Mouse (Mus musculus) MEL (cell line): ENCODE measurements at regions not wholly inside any gene's neighbourhood (a gene's known extent, or its start where the extent isn't known, plus 50 kb on each side); places are given as distances from the start of the nearest gene placed in this dataset.

Experiments
- DNase-seq: peaks from one replicate; pipeline ENCODE4 v3.0.0; 2011; ENCODE audit warnings: low read depth, low spot score
- H3K27ac ChIP-seq: 2 replicates; pipeline ENCODE4 v1.5.1; 2012; ENCODE audit warnings: low read depth, mild to moderate bottlenecking, control low read depth, low read length, moderate library complexity; ENCODE audit not compliant: control insufficient read depth
- H3K27me3 ChIP-seq, 2 experiments: fragments of 150-350 bp in 1 of 2; sonication (generic) in 1 of 2; 2 replicates each; pipeline ENCODE4 v1.6.1; 2012; ENCODE audit warnings: low read length in 2 of 2, mild to moderate bottlenecking in 2 of 2, improper control_type of control experiment in 1 of 2, moderate library complexity in 1 of 2; ENCODE audit not compliant: insufficient read depth in 2 of 2, control insufficient read depth in 1 of 2
- H3K36me3 ChIP-seq, 2 experiments: 2 replicates each; pipeline ENCODE4 v1.6.1; 2012 to 2014; ENCODE audit warnings: low read length in 2 of 2, improper control_type of control experiment in 1 of 2, inconsistent platforms in 1 of 2, mild to moderate bottlenecking in 1 of 2; ENCODE audit not compliant: insufficient read depth in 2 of 2, control insufficient read depth in 1 of 2
- H3K4me1 ChIP-seq, 2 experiments: fragments of 150-350 bp in 1 of 2; sonication (generic) in 1 of 2; 2 replicates each; pipeline ENCODE4 v1.6.1; 2012; ENCODE audit warnings: low read length in 2 of 2, improper control_type of control experiment in 1 of 2, mild to moderate bottlenecking in 1 of 2; ENCODE audit not compliant: insufficient read depth in 2 of 2, control insufficient read depth in 1 of 2
- H3K4me3 ChIP-seq, 2 experiments: fragments of 150-350 bp in 1 of 2; sonication (generic) in 1 of 2; 2 replicates each; pipeline ENCODE4 v1.5.1; 2012; ENCODE audit warnings: low read depth in 2 of 2, low read length in 2 of 2, mild to moderate bottlenecking in 2 of 2, moderate library complexity in 2 of 2, control low read depth in 1 of 2, improper control_type of control experiment in 1 of 2; ENCODE audit not compliant: control insufficient read depth in 1 of 2, insufficient read depth in 1 of 2
- H3K79me2 ChIP-seq: 2 replicates; pipeline ENCODE4 v1.6.1; 2012; ENCODE audit warnings: mild to moderate bottlenecking, low read length, moderate library complexity; ENCODE audit not compliant: control insufficient read depth, poor library complexity, insufficient read depth
- H3K9ac ChIP-seq: 2 replicates; pipeline ENCODE4 v1.6.1; 2012; ENCODE audit warnings: low read depth, mild to moderate bottlenecking, control low read depth, low read length, moderate library complexity; ENCODE audit not compliant: control insufficient read depth, poor library complexity, severe bottlenecking
- H3K9me3 ChIP-seq: fragments of 150-350 bp; sonication (generic); replicated peaks from 2 replicates; pipeline ENCODE4 v1.6.1; 2012; ENCODE audit warnings: mild to moderate bottlenecking, low read length, improper control_type of control experiment, moderate library complexity; ENCODE audit not compliant: insufficient read depth
- CHD1 ChIP-seq: IDR thresholded peaks from 2 replicates; pipeline ENCODE4 v1.6.1; 2012; ENCODE audit warnings: low read depth, mild to moderate bottlenecking, inconsistent platforms, low read length, improper control_type of control experiment
- CHD2 ChIP-seq: IDR thresholded peaks from 2 replicates; pipeline ENCODE4 v1.6.1; 2011; ENCODE audit warnings: low read length, improper control_type of control experiment
- CTCF ChIP-seq, 3 experiments: IDR thresholded peaks in 2 of 3; conservative IDR thresholded peaks in 1 of 3; 2 replicates each; pipeline ENCODE4 v1.5.1; 2011 to 2012; ENCODE audit warnings: low read length in 3 of 3, low read depth in 2 of 3, mild to moderate bottlenecking in 2 of 3, improper control_type of control experiment in 1 of 3, inconsistent platforms in 1 of 3, mixed read lengths in 1 of 3, moderate library complexity in 1 of 3; ENCODE audit not compliant: control insufficient read depth in 1 of 3, insufficient read depth in 1 of 3, poor library complexity in 1 of 3, severe bottlenecking in 1 of 3
- ELF1 ChIP-seq: IDR thresholded peaks from 2 replicates; pipeline ENCODE4 v1.6.1; 2014; ENCODE audit warnings: low read depth, mild to moderate bottlenecking, inconsistent platforms, low read length, improper control_type of control experiment, moderate library complexity
- GATA1 ChIP-seq: IDR thresholded peaks from 2 replicates; pipeline ENCODE4 v1.6.1; 2011; ENCODE audit warnings: low read depth, low read length, improper control_type of control experiment
- HCFC1 ChIP-seq: IDR thresholded peaks from 2 replicates; pipeline ENCODE4 v1.6.1; 2012; ENCODE audit warnings: low read depth, mild to moderate bottlenecking, inconsistent platforms, low read length, improper control_type of control experiment, moderate library complexity
- KAT2A ChIP-seq: conservative IDR thresholded peaks from 2 replicates; pipeline ENCODE4 v1.6.1; 2012; ENCODE audit warnings: low read depth, low read length, improper control_type of control experiment, inconsistent platforms
- MAFK ChIP-seq: IDR thresholded peaks from 2 replicates; pipeline ENCODE4 v1.6.1; 2011; ENCODE audit warnings: low read depth, mild to moderate bottlenecking, low read length, improper control_type of control experiment, borderline replicate concordance
- MEF2A ChIP-seq: IDR thresholded peaks from 2 replicates; pipeline ENCODE4 v1.6.1; 2014; ENCODE audit warnings: low read depth, mild to moderate bottlenecking, inconsistent platforms, low read length, improper control_type of control experiment; ENCODE audit not compliant: poor library complexity, insufficient replicate concordance, severe bottlenecking; ENCODE audit errors: extremely low read depth
- MXI1 ChIP-seq: IDR thresholded peaks from 2 replicates; pipeline ENCODE4 v1.6.1; 2011; ENCODE audit warnings: mild to moderate bottlenecking, low read depth, low read length, improper control_type of control experiment
- MYB ChIP-seq: IDR thresholded peaks from 2 replicates; pipeline ENCODE4 v1.6.1; 2011; ENCODE audit warnings: mild to moderate bottlenecking, low read depth, low read length, improper control_type of control experiment
- MYC ChIP-seq: IDR thresholded peaks from 2 replicates; pipeline ENCODE4 v1.6.1; 2011; ENCODE audit warnings: low read depth, mild to moderate bottlenecking, low read length, improper control_type of control experiment, moderate library complexity
- NRF1 ChIP-seq: IDR thresholded peaks from 2 replicates; pipeline ENCODE4 v1.6.1; 2014; ENCODE audit warnings: low read depth, mild to moderate bottlenecking, inconsistent platforms, low read length, improper control_type of control experiment, moderate library complexity; ENCODE audit not compliant: poor library complexity, insufficient read depth, severe bottlenecking
- POLR2AphosphoS5 ChIP-seq: IDR thresholded peaks from 2 replicates; pipeline ENCODE4 v1.6.1; 2012; ENCODE audit warnings: low read depth, borderline replicate concordance, mild to moderate bottlenecking, inconsistent platforms, low read length, moderate library complexity, mixed read lengths
- RAD21 ChIP-seq: IDR thresholded peaks from 2 replicates; pipeline ENCODE4 v1.6.1; 2011; ENCODE audit warnings: mild to moderate bottlenecking, low read depth, low read length, improper control_type of control experiment
- TBP ChIP-seq: IDR thresholded peaks from 2 replicates; pipeline ENCODE4 v1.8.0; 2011; ENCODE audit warnings: low read depth, low read length, improper control_type of control experiment
- TCF12 ChIP-seq: IDR thresholded peaks from 2 replicates; pipeline ENCODE4 v1.6.1; 2014; ENCODE audit warnings: low read depth, mild to moderate bottlenecking, inconsistent platforms, low read length, improper control_type of control experiment, moderate library complexity
- UBTF ChIP-seq: IDR thresholded peaks from 2 replicates; pipeline ENCODE4 v1.6.1; 2012; ENCODE audit warnings: low read depth, mild to moderate bottlenecking, inconsistent platforms, low read length, improper control_type of control experiment, moderate library complexity, borderline replicate concordance; ENCODE audit not compliant: insufficient read depth
- USF2 ChIP-seq, 2 experiments: IDR thresholded peaks; 2 replicates each; pipeline ENCODE4 v1.6.1; 2011 to 2012; ENCODE audit warnings: improper control_type of control experiment in 2 of 2, low read length in 2 of 2, borderline replicate concordance in 1 of 2, inconsistent platforms in 1 of 2, low read depth in 1 of 2, mild to moderate bottlenecking in 1 of 2; ENCODE audit not compliant: insufficient read depth in 1 of 2
- ZKSCAN1 ChIP-seq: IDR thresholded peaks from 2 replicates; pipeline ENCODE4 v1.6.1; 2012; ENCODE audit warnings: low read depth, mild to moderate bottlenecking, inconsistent platforms, low read length, improper control_type of control experiment, moderate library complexity
- ZNF384 ChIP-seq: IDR thresholded peaks from 2 replicates; pipeline ENCODE4 v1.6.1; 2012; ENCODE audit warnings: low read depth, mild to moderate bottlenecking, inconsistent platforms, low read length, improper control_type of control experiment

GRCm38 (mm10) chr16:24225897-24226296 is 167.4 kb upstream of the Lpp start:
- Histone ChIP-seq H3K27me3 (no peaks in the 10 kb centered on the region), H3K9me3 (no peaks in the 10 kb centered on the region), H3K4me3 (no peak overlapping the region), H3K36me3 (no peaks in the 10 kb centered on the region), H3K27ac (no peak overlapping the region), H3K9ac (no peak overlapping the region), H3K4me1 (no peaks in the 10 kb centered on the region), H3K79me2 (no peaks in the 10 kb centered on the region)
- DNase-seq = no peak
- TF ChIP-seq CHD2 (no peak), HCFC1 (no peak), MEF2A (no peak), TBP (no peak), MYC (no peak), USF2 (IDR thresholded peaks at IDR 0.05; ENCODE audit: borderline replicate concordance in 1 of 2, insufficient read depth in 1 of 2, low read depth in 1 of 2, low read length in 2 of 2) (no peak), ZNF384 (no peak), NRF1 (no peak)

- no peaks in the 10 kb centered on the region for H3K79me2 ChIP-seq
- no peaks in the 10 kb centered on the region for H3K4me1 ChIP-seq
- no peak for TF ChIP-seq ELF1
- TF ChIP-seq MYB = no peak
- TF ChIP-seq MAFK = no peak
- no peak for TF ChIP-seq CTCF (IDR thresholded peaks at IDR 0.05 in 2 of 3, conservative IDR thresholded peaks at IDR 0.05 in 1 of 3; ENCODE audit: control insufficient read depth in 1 of 3, insufficient read depth in 1 of 3, low read depth in 2 of 3, low read length in 3 of 3, poor library complexity in 1 of 3, severe bottlenecking in 1 of 3)
- TF ChIP-seq ZKSCAN1 = no peak
- no peak for TF ChIP-seq MXI1
- no peak for TF ChIP-seq GATA1
- H3K27me3 ChIP-seq = no peaks in the 10 kb centered on the region
- no peaks in the 10 kb centered on the region for H3K9me3 ChIP-seq
- H3K4me3 ChIP-seq = no peak overlapping the region
- H3K36me3 ChIP-seq = no peaks in the 10 kb centered on the region
- no peak for DNase-seq
- no peak overlapping the region for H3K9ac ChIP-seq
- H3K27ac ChIP-seq = no peak overlapping the region
Observed at GRCm38 (mm10) chr16:24225090-24225489, 168.2 kb upstream of the Lpp start.

- TF ChIP-seq CHD2 (no peak), RAD21 (no peak), UBTF (no peak), TCF12 (no peak), GATA1 (no peak), POLR2AphosphoS5 (no peak), KAT2A (no peak), MYC (no peak), CHD1 (no peak), CTCF (IDR thresholded peaks at IDR 0.05 in 2 of 3, conservative IDR thresholded peaks at IDR 0.05 in 1 of 3; ENCODE audit: control insufficient read depth in 1 of 3, insufficient read depth in 1 of 3, low read depth in 2 of 3, low read length in 3 of 3, poor library complexity in 1 of 3, severe bottlenecking in 1 of 3) (no peak), ELF1 (no peak)
- Histone ChIP-seq H3K9me3 (no peaks in the 10 kb centered on the region), H3K79me2 (no peaks in the 10 kb centered on the region), H3K27ac (no peak overlapping the region), H3K4me1 (no peaks in the 10 kb centered on the region), H3K4me3 (no peak overlapping the region), H3K9ac (no peak overlapping the region), H3K36me3 (no peaks in the 10 kb centered on the region), H3K27me3 (no peaks in the 10 kb centered on the region)
- no peak for DNase-seq
Observed at GRCm38 (mm10) chr16:24223901-24224300, 169.4 kb upstream of the Lpp start.
